24 mouse cellular contexts compared by ENCODE assay signal in the genomic region with DNA sequence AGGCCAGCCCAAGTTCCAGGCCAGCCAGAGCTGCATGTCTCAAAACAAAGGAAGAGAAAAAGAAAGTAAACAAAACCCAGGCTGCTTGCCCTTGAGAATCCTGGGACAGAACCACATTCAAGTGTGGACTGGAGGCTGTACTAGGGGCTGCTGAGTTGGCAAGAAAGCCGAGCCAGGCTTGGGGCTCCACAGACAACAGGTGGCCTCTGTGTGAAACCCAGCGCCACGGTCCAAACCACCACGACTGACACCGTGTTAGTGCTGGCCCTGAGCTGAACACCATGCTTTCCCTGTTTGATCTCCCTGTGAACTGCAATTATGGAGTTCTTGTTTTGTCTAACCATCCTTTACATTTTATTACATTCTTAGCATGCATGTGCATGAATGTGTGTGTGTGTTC.
"Had no signal": no experiment of that assay in that cellular context is flagged by ENCODE, and none has a peak within 500 bp of the region (broad histone marks: within the 10 kb centered on the region; RNA-seq: fewer than 3 reads in every experiment).

No protein-coding gene starts in this region.

- H3K9me3 ChIP-seq: heart, embryonic 10.5 days; heart, embryonic 13.5 days; heart, embryonic 15.5 days; hindbrain, embryonic 10.5 days; hindbrain, embryonic 12.5 days; intestine, embryonic 15.5 days; liver, embryonic 13.5 days; liver, embryonic 15.5 days had no signal

- H3K27me3 ChIP-seq: heart, embryonic 13.5 days; heart, embryonic 15.5 days; hindbrain, embryonic 12.5 days; intestine, embryonic 15.5 days; liver, embryonic 13.5 days; liver, embryonic 15.5 days had no signal

- DNase-seq: gastrocnemius, adult 2 months; gastrocnemius, postnatal 10 days; gastrocnemius, postnatal 25 days; heart, adult 18-20 months; heart, postnatal 4 days; kidney, adult 18-20 months; kidney, adult 8-10 months; kidney, postnatal 10 days; liver; liver, embryonic 13.5 days had no signal

- H3K4me3 ChIP-seq: gastrocnemius, adult 2 months; heart, embryonic 10.5 days; heart, embryonic 13.5 days; heart, embryonic 15.5 days; hindbrain, embryonic 10.5 days; hindbrain, embryonic 12.5 days; intestine, embryonic 15.5 days; layer of hippocampus, adult 2 months; left cerebral cortex, adult 2 months; liver, embryonic 13.5 days; liver, embryonic 15.5 days had no signal

- H3K4me1 ChIP-seq: heart, embryonic 15.5 days; intestine, embryonic 15.5 days; liver, embryonic 13.5 days; liver, embryonic 15.5 days had no signal

- H3K4me2 ChIP-seq: heart, embryonic 13.5 days; heart, embryonic 15.5 days; hindbrain, embryonic 12.5 days; hindbrain, embryonic 14.5 days; intestine, embryonic 15.5 days; liver, embryonic 11.5 days; liver, embryonic 13.5 days; liver, embryonic 15.5 days had no signal

- H3K9ac ChIP-seq: heart, embryonic 13.5 days; heart, embryonic 15.5 days; hindbrain, embryonic 12.5 days; hindbrain, embryonic 14.5 days; intestine, embryonic 15.5 days; liver, embryonic 13.5 days; liver, embryonic 15.5 days had no signal

- ATAC-seq: hindbrain, embryonic 16.5 days; inflammation-experienced regulatory T-cells, adult 6 months; intestine, embryonic 15.5 days; intestine, postnatal 0 days had no signal

- H3K36me3 ChIP-seq: heart, embryonic 13.5 days; heart, embryonic 15.5 days; hindbrain, embryonic 12.5 days; intestine, embryonic 15.5 days; liver, embryonic 13.5 days; liver, embryonic 15.5 days had no signal

- H3K27ac ChIP-seq: gastrocnemius, adult 2 months; heart, embryonic 10.5 days; heart, embryonic 13.5 days; heart, embryonic 15.5 days; hindbrain, embryonic 10.5 days; hindbrain, embryonic 12.5 days; hindbrain, embryonic 14.5 days; intestine, embryonic 15.5 days; layer of hippocampus, adult 2 months; left cerebral cortex, adult 2 months; liver, embryonic 13.5 days; liver, embryonic 15.5 days had no signal
